Mouse (Mus musculus) intestine, postnatal 0 days (tissue): ENCODE results near the gene Vac14. TPM values are rescaled to one million over a fixed set of nuclear protein-coding genes. Genes with fewer than 3 reads are reported as not detected.

Experiments used
- ATAC-seq: fragments of 200-750 bp; cut with Nextera tagmentation; 2 replicates; pipeline ENCODE4 v1.8.0; 2017; ENCODE audit warnings: mild to moderate bottlenecking, moderate TSS enrichment, moderate library complexity
- H3K27ac ChIP-seq: fragments of 300-500 bp; sonication (generic); 2 replicates; pipeline ENCODE4 v1.5.1; 2014; ENCODE audit warnings: mild to moderate bottlenecking, low read depth, low read length, moderate library complexity
- H3K27me3 ChIP-seq: fragments of 300-500 bp; sonication (generic); replicated peaks from 2 replicates; pipeline ENCODE4 v1.6.1; 2014; ENCODE audit warnings: low read length, mixed read lengths; ENCODE audit not compliant: control insufficient read depth, insufficient read depth
- H3K36me3 ChIP-seq: fragments of 300-500 bp; sonication (generic); 2 replicates; pipeline ENCODE4 v1.6.1; 2014; ENCODE audit warnings: mild to moderate bottlenecking, moderate library complexity; ENCODE audit not compliant: control insufficient read depth, insufficient read depth
- H3K4me1 ChIP-seq: fragments of 300-500 bp; sonication (generic); replicated peaks from 2 replicates; pipeline ENCODE4 v1.6.1; 2014; ENCODE audit warnings: antibody characterized with exemption, low read length, mixed read lengths; ENCODE audit not compliant: control insufficient read depth, insufficient read depth
- H3K4me2 ChIP-seq: fragments of 300-500 bp; sonication (generic); replicated peaks from 2 replicates; pipeline ENCODE4 v1.6.1; 2014; ENCODE audit warnings: low read depth, mild to moderate bottlenecking, moderate library complexity
- H3K4me3 ChIP-seq: fragments of 300-500 bp; sonication (generic); 2 replicates; pipeline ENCODE4 v1.5.1; 2014; ENCODE audit warnings: low read depth, low read length
- H3K9ac ChIP-seq: fragments of 300-500 bp; sonication (generic); 2 replicates; pipeline ENCODE4 v1.6.1; 2014; ENCODE audit warnings: mild to moderate bottlenecking, low read depth, low read length
- H3K9me3 ChIP-seq: fragments of 300-500 bp; sonication (generic); 2 replicates; pipeline ENCODE4 v1.6.1; 2016; ENCODE audit warnings: mixed run types; ENCODE audit not compliant: control insufficient read depth
- CTCF ChIP-seq: sonication (generic); IDR thresholded peaks from 2 replicates; pipeline ENCODE4 v1.5.1; 2016; ENCODE audit warnings: low read depth, mild to moderate bottlenecking, control low read depth, antibody characterized with exemption, moderate library complexity
- WGBS: fragments of 180-500 bp; shearing (Covaris S2); extraction: QIAGEN DNeasy Blood & Tissue Kit; methylation state at CpG from one replicate; pipeline ENCODE4 v1.1.7; 2014; 5-methylcytosine and 5-hydroxymethylcytosine counted together
- polyA plus RNA-seq: library from polyadenylated mRNA; unstranded; fragments of >200 nt; fragmentation: Nextera tagmentation; extraction: Ambion mirVana; gene quantifications from 2 replicates; pipeline ENCODE4 v1.2.1, GENCODE M21; 2015

Vac14 gene
- polyA plus RNA-seq, 1 experiment from 2014 or later: 14.8 TPM

DNA sequence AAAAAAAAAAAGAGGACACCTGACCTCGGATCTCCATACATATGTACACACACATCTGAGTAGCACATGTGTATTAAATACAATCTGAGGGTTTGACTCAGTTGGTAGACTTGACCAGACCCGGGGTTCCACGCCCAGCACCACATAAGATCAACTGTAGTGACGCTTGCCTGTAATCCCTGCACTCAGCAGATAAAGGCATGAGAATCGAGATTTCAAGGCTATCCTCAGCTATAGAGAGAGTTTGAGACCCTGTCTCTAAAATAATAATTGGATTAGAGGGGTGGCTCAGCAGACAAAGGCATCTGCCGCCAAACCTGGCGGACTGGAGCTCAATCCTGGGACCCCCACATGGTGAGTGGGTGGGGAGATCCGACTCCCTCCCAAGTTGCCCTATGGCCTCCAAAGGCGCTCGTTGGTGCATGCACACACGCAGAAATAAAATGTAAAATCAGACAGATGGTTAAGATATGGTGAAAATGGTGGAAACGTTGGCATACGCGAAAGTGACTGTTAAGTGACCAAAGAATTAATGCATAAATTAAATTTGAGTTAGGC lies 505 bp upstream of the Vac14 start:
- no peak for TF ChIP-seq CTCF
- Histone ChIP-seq H3K4me1 (peaks cover 6% of the 10 kb centered on the region; the same call in 1 of the 2 replicates), H3K27me3 (no peaks in the 10 kb centered on the region), H3K36me3 (no peaks in the 10 kb centered on the region), H3K4me3 (peak overlapping the region; percentile 96), H3K9ac (peak overlapping the region; percentile 62), H3K9me3 (no peaks in the 10 kb centered on the region), H3K27ac (no peak overlapping the region), H3K4me2 (peak overlapping the region; percentile 73)
- WGBS: 22% methylated on average over 14 of the region's 14 CpGs
- ATAC-seq: 0 out of 2 replicates have a peak, but pooled peaks have one; percentile 15

DNA sequence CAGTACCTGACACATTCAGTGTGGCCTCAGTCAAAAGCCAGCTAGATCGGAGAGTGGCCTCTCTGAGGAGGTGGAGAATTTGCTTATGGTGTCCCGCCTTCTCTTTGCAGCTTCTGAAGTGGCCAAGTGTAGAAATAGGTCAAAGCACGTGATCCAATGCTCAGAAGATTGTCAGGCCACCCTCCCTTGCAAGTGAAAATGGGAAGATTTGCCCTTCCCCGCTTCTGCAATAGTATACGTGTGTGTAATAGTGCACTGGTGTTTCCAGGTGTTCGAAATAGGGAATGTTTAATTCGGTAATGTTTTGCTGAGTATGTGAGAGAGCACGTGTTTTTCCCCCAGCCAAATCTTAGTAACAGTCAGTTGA lies 806 bp downstream of the Vac14 start:
- 0 out of 2 replicates have a peak overlapping the region, but pooled peaks have one; percentile 69 for H3K27ac ChIP-seq
- 19% methylated on average over 8 of the region's 8 CpGs for WGBS
- no peak for ATAC-seq

GRCm38 (mm10) chr8:110619919-110620318 lies 1.5 kb downstream of the Vac14 start:
- H3K9ac ChIP-seq: no peak overlapping the region
- peak overlapping the region; percentile 73; the same call in 1 of the 2 replicates for H3K4me2 ChIP-seq
- ATAC-seq: no peak

More for the DNA sequence above, 806 bp downstream of the Vac14 start:
- Histone ChIP-seq H3K4me2 (peak overlapping the region; percentile 73), H3K9ac (peak overlapping the region; percentile 62; the same call in 1 of the 2 replicates), H3K4me3 (peak overlapping the region; percentile 96), H3K4me1 (peaks cover 6% of the 10 kb centered on the region; the same call in 1 of the 2 replicates), H3K27me3 (no peaks in the 10 kb centered on the region), H3K9me3 (no peaks in the 10 kb centered on the region), H3K36me3 (no peaks in the 10 kb centered on the region)
- TF ChIP-seq CTCF: no peak

GRCm38 (mm10) chr8:110626431-110626830 lies 8.0 kb downstream of the Vac14 start:
- H3K9ac ChIP-seq: no peak overlapping the region
- no peak overlapping the region for H3K4me2 ChIP-seq
- H3K4me3 ChIP-seq: no peak overlapping the region
- no peaks in the 10 kb centered on the region for H3K9me3 ChIP-seq
- H3K36me3 ChIP-seq: no peaks in the 10 kb centered on the region
- H3K27ac ChIP-seq: no peak overlapping the region
- ATAC-seq: no peak
- 78% methylated on average over 4 of the region's 4 CpGs for WGBS
- H3K27me3 ChIP-seq: no peaks in the 10 kb centered on the region
- H3K4me1 ChIP-seq: no peaks in the 10 kb centered on the region
- TF ChIP-seq CTCF: no peak

More at GRCm38 (mm10) chr8:110619919-110620318, 1.5 kb downstream of the Vac14 start:
- peak; percentile 40; the same call in 1 of the 2 replicates for TF ChIP-seq CTCF
- H3K36me3 ChIP-seq: no peaks in the 10 kb centered on the region
- H3K4me3 ChIP-seq: no peak overlapping the region
- H3K9me3 ChIP-seq: no peaks in the 10 kb centered on the region
- peaks cover 6% of the 10 kb centered on the region; the same call in 1 of the 2 replicates for H3K4me1 ChIP-seq
- WGBS: 84% methylated on average over 5 of the region's 5 CpGs
- H3K27ac ChIP-seq: no peak overlapping the region
- H3K27me3 ChIP-seq: no peaks in the 10 kb centered on the region

DNA sequence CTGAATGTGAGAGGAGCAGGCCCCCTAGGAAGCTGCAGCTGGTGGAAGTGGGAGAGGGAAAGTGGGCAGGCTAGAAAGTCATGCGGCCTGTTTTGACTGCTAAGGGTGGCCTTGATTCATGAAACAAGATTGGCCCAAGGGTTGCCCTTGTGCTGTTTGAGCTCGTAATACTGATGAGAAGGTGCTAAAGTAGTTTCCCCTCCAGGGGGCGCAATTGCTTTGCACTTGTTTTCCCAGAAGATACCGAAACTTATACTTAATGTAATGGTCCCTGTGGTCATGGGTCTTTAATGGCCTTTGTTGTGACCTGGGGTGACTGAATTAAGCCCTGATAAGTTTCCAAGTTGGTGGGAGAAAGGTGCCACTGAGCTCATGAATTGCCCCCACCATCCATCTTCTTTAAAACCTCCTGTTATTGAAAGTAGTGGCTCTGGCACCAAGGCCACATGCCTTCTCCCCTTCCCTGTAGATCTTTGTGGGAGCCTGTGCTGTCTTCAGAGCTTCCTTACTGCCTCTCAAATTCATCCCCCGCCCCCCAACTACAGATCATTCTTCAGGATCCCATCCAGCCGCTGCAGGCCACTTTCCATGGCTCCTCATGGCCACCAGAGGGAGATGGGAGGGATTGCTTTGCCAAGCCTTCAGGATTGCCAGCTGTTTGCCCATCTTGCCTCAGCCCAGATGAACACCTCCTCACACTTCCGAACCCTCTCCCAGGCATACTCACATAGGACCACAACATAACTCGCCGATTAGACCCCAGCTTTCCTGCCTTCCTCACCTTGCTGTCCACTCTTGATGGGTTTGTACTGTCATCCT lies 11.1 kb downstream of the Vac14 start:
- Histone ChIP-seq H3K27ac (no peak overlapping the region), H3K4me1 (no peaks in the 10 kb centered on the region), H3K36me3 (peaks cover 25% of the 10 kb centered on the region), H3K4me2 (no peak overlapping the region), H3K9ac (no peak overlapping the region), H3K4me3 (no peak overlapping the region), H3K9me3 (no peaks in the 10 kb centered on the region), H3K27me3 (no peaks in the 10 kb centered on the region)
- peak; percentile 71 for TF ChIP-seq CTCF
- WGBS: 71% methylated on average over 9 of the region's 9 CpGs
- ATAC-seq: no peak

DNA sequence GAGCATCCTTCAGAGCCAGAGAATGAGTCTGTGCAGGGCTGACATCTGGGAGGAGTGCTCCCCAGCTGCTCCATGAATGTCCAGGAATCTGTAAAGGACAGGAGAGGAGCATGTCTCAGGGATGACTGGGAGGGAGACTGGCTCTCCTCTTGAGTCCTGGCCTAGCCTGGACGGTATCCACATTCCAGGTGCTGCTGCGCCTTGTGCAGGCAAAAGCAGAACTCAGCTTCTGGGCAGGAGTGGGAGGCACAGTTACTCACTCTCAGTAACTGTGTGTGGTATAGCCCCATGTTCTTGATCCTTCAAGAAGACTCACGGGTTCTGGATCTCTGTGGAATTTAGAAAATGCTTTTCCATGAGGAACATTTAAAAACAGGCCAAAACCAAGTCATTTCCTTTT lies 11.7 kb downstream of the Vac14 start:
- H3K27me3 ChIP-seq: no peaks in the 10 kb centered on the region
- WGBS: 86% methylated on average over 3 of the region's 3 CpGs
- no peak overlapping the region for H3K4me2 ChIP-seq
- H3K4me1 ChIP-seq: no peaks in the 10 kb centered on the region
- ATAC-seq: no peak
- TF ChIP-seq CTCF: no peak
- peaks cover 31% of the 10 kb centered on the region for H3K36me3 ChIP-seq
- H3K27ac ChIP-seq: no peak overlapping the region
- no peak overlapping the region for H3K9ac ChIP-seq
- no peak overlapping the region for H3K4me3 ChIP-seq
- H3K9me3 ChIP-seq: no peaks in the 10 kb centered on the region
